Comparison of ENCODE assay signal across 16 mouse cellular contexts in genomic region chr4:45447196-45447595, GRCm38 (mm10). TPM values are rescaled to one million over a fixed set of nuclear protein-coding genes. Genes with fewer than 3 reads are reported as not detected.
DNase-seq lines count a peak whose midpoint lies in the region; ATAC-seq and TF ChIP-seq lines count a peak whose summit lies in the region.
"Had no signal": no experiment of that assay in that cellular context is flagged by ENCODE, and none has a peak within 500 bp of the region (broad histone marks: within the 10 kb centered on the region; RNA-seq: fewer than 3 reads in every experiment).

No protein-coding gene starts in this region.

- WGBS in heart, embryonic 10.5 days = 91% methylated on average over 5 of the region's 5 CpGs
- 55% methylated on average over 5 of the region's 5 CpGs for WGBS in liver, adult 2 months
- 85% methylated on average over 5 of the region's 5 CpGs for WGBS in liver, postnatal 0 days (ENCODE audit: insufficient replicate concordance)

- H3K27ac ChIP-seq in heart, embryonic 10.5 days = peak overlapping the region; percentile 80
- H3K27ac ChIP-seq in liver, adult 2 months (replicated peaks; ENCODE audit: insufficient read depth, low read depth, low read length) = no peak overlapping the region; the same call in 1 of the 2 replicates
- no peak overlapping the region for H3K27ac ChIP-seq in liver, postnatal 0 days (ENCODE audit: low read depth)
- H3K27ac ChIP-seq: forebrain, embryonic 13.5 days; hindbrain, embryonic 15.5 days; liver, embryonic 15.5 days; neural tube, embryonic 13.5 days had no signal

- H3K4me3 ChIP-seq in heart, embryonic 10.5 days = no peak overlapping the region
- no peak overlapping the region for H3K4me3 ChIP-seq in liver, adult 2 months (ENCODE audit: insufficient read depth, low read depth, low read length)
- H3K4me3 ChIP-seq in liver, postnatal 0 days (ENCODE audit: low read depth, low read length) = no peak overlapping the region
- H3K4me3 ChIP-seq: forebrain, embryonic 13.5 days; hindbrain, embryonic 15.5 days; liver, embryonic 15.5 days; megakaryocyte, embryonic 14.5 days; neural tube, embryonic 13.5 days had no signal

- H3K79me2 ChIP-seq in liver, adult 2 months (ENCODE audit: control insufficient read depth, insufficient read depth, low read length) = peaks cover 38% of the 10 kb centered on the region; the same call in 1 of the 2 replicates

- no peak for TF ChIP-seq POLR2A in liver, adult 2 months (IDR thresholded peaks at IDR 0.05; ENCODE audit: extremely low read depth, insufficient read depth, low read length)

- no peak for TF ChIP-seq EP300 in liver, postnatal 0 days (IDR thresholded peaks at IDR 0.05; ENCODE audit: low read depth)

- no peaks in the 10 kb centered on the region for H3K9me3 ChIP-seq in heart, embryonic 10.5 days
- no peaks in the 10 kb centered on the region for H3K9me3 ChIP-seq in liver, postnatal 0 days (ENCODE audit: low read length)
- H3K9me3 ChIP-seq: forebrain, embryonic 13.5 days; hindbrain, embryonic 15.5 days; liver, embryonic 15.5 days; megakaryocyte, embryonic 14.5 days; neural tube, embryonic 13.5 days had no signal

- no peak for TF ChIP-seq CTCF in liver, adult 2 months (IDR thresholded peaks at IDR 0.05; ENCODE audit: low read depth, low read length)
- no peak for TF ChIP-seq CTCF in liver, postnatal 0 days (IDR thresholded peaks at IDR 0.05; ENCODE audit: low read depth)

- H3K9ac ChIP-seq in liver, adult 2 months (ENCODE audit: low read depth, low read length) = no peak overlapping the region
- H3K9ac ChIP-seq in liver, postnatal 0 days (replicated peaks) = no peak overlapping the region
- H3K9ac ChIP-seq: forebrain, embryonic 13.5 days; hindbrain, embryonic 15.5 days; liver, embryonic 15.5 days; neural tube, embryonic 13.5 days had no signal

- 0 out of 2 replicates have a peak, but pooled peaks cover 3% of the 10 kb centered on the region for H3K27me3 ChIP-seq in heart, embryonic 10.5 days (ENCODE audit: insufficient read depth, poor library complexity, severe bottlenecking)
- H3K27me3 ChIP-seq in liver, adult 2 months (ENCODE audit: control insufficient read depth, insufficient read depth, low read length) = no peaks in the 10 kb centered on the region
- no peaks in the 10 kb centered on the region for H3K27me3 ChIP-seq in liver, postnatal 0 days (ENCODE audit: insufficient read depth, low read length)
- H3K27me3 ChIP-seq: hindbrain, embryonic 15.5 days; liver, embryonic 15.5 days; neural tube, embryonic 13.5 days had no signal

- H3K36me3 ChIP-seq in heart, embryonic 10.5 days = peaks cover 18% of the 10 kb centered on the region
- peaks cover 24% of the 10 kb centered on the region for H3K36me3 ChIP-seq in liver, adult 2 months (ENCODE audit: control insufficient read depth, insufficient read depth, low read length)
- H3K36me3 ChIP-seq in liver, postnatal 0 days (replicated peaks; ENCODE audit: insufficient read depth, low read length) = peaks cover 9% of the 10 kb centered on the region
- H3K36me3 ChIP-seq: hindbrain, embryonic 15.5 days had no signal

- peaks cover 94% of the 10 kb centered on the region for H3K4me1 ChIP-seq in heart, embryonic 10.5 days
- peaks cover 19% of the 10 kb centered on the region for H3K4me1 ChIP-seq in liver, adult 2 months (ENCODE audit: control insufficient read depth, insufficient read depth, low read length)
- H3K4me1 ChIP-seq in liver, postnatal 0 days (ENCODE audit: insufficient read depth) = peaks cover 14% of the 10 kb centered on the region

- no peak overlapping the region for H3K4me2 ChIP-seq in liver, postnatal 0 days (ENCODE audit: low read depth, low read length)
- H3K4me2 ChIP-seq: forebrain, embryonic 13.5 days; hindbrain, embryonic 15.5 days; liver, embryonic 15.5 days; neural tube, embryonic 13.5 days had no signal

- no peak for DNase-seq in heart, embryonic 10.5 days (ENCODE audit: low spot score)
- DNase-seq in heart, postnatal 10 days = no peak
- DNase-seq in liver, adult 2 months (ENCODE audit: extremely low read depth, low read depth, low spot score) = peak; percentile 93
- DNase-seq in liver, postnatal 0 days = no peak
- peak; percentile 80 for DNase-seq in adipocyte (ENCODE audit: low spot score)
- DNase-seq in lung, postnatal 14 days = peak; percentile 42
- no peak for DNase-seq in thymus, postnatal 36 days
- DNase-seq: cerebellum, adult 18-20 months; kidney, adult 18-20 months; right cerebral cortex, postnatal 25 days had no signal

- intact Hi-C loops in heart, postnatal 10 days (cut with DNase I) = no loop called here

- ATAC-seq in liver, postnatal 0 days = no peak
- ATAC-seq: CD4-positive, CD25-positive, alpha-beta regulatory T cell, adult 4 months; forebrain, embryonic 13.5 days had no signal

RNA-seq across cellular contexts. Expression of gene Slc25a51, which starts 38.6 kb away (rescaled TPM):
- polyA plus RNA-seq in heart, embryonic 10.5 days (2016; fragmentation: Nextera tagmentation; extraction: Ambion mirVana) = 66.2 and 77.3 TPM in 2 replicates
- total RNA-seq in heart, postnatal 10 days (2021) = 100 to 1,000 TPM; 132 to 179 TPM
- 47.5 and 70.3 TPM in 2 replicates for total RNA-seq in liver, adult 2 months (2014; rRNA removed)
- polyA plus RNA-seq in liver, adult 2 months (2012; rRNA removed) = 52.9 and 56.4 TPM in 2 replicates
- 40.0 and 41.0 TPM in 2 replicates for polyA plus RNA-seq in liver, postnatal 0 days (2015; fragmentation: Nextera tagmentation; extraction: Ambion mirVana)

Comparison
In these comparisons a context has a peak if more than half of its experiments do, and no peak if none do; other contexts are left out.
1. DNase-seq: peak in liver, adult 2 months (single experiment), adipocyte (single experiment) and lung, postnatal 14 days (single experiment); none in heart, embryonic 10.5 days (single experiment), heart, postnatal 10 days (0 of 2), liver, postnatal 0 days (single experiment) and thymus, postnatal 36 days (0 of 2).